Mouse (Mus musculus): Measurements from ENCODE around the gene Cfap221. TPM values are rescaled to one million over a fixed set of nuclear protein-coding genes. Genes with fewer than 3 reads are reported as not detected.

Cfap221 gene
- total and polyA plus RNA-seq, 2 experiments from 2014 or later = 0.25 TPM; not detected in 1

GRCm38 (mm10) chr1:120021951-120022350 lies 24.9 kb upstream of the Cfap221 start:
- no peaks in the 10 kb centered on the region for H3K4me1 ChIP-seq (ENCODE audit: insufficient read depth, low read length)
- H3K27ac ChIP-seq = no peak overlapping the region
- H3K27me3 ChIP-seq (ENCODE audit: insufficient read depth, low read length) = no peaks in the 10 kb centered on the region
- H3K4me2 ChIP-seq (ENCODE audit: low read depth, low read length) = no peak overlapping the region
- DNase-seq (ENCODE audit: low spot score) = no peak
- TF ChIP-seq CTCF (IDR thresholded peaks at IDR 0.05; ENCODE audit: low read depth) = peak; percentile 4; the same call in 1 of the 2 replicates
- no peaks in the 10 kb centered on the region for H3K9me3 ChIP-seq (ENCODE audit: low read length)
- WGBS = 70% methylated on average over 17 of the region's 17 CpGs
- ATAC-seq = no peak
- H3K9ac ChIP-seq (replicated peaks; ENCODE audit: low read length) = no peak overlapping the region
- H3K4me3 ChIP-seq (ENCODE audit: low read length) = no peak overlapping the region
- H3K36me3 ChIP-seq (ENCODE audit: insufficient read depth, low read length) = no peaks in the 10 kb centered on the region

- no peak for ATAC-seq
- Histone ChIP-seq H3K9me3 (ENCODE audit: low read length) (no peaks in the 10 kb centered on the region), H3K9ac (replicated peaks; ENCODE audit: low read length) (no peak overlapping the region), H3K4me1 (ENCODE audit: insufficient read depth, low read length) (no peaks in the 10 kb centered on the region), H3K36me3 (ENCODE audit: insufficient read depth, low read length) (no peaks in the 10 kb centered on the region), H3K27me3 (ENCODE audit: insufficient read depth, low read length) (no peaks in the 10 kb centered on the region), H3K27ac (no peak overlapping the region), H3K4me3 (ENCODE audit: low read length) (no peak overlapping the region), H3K4me2 (ENCODE audit: low read depth, low read length) (no peak overlapping the region)
- no peak for TF ChIP-seq CTCF (IDR thresholded peaks at IDR 0.05; ENCODE audit: low read depth)
- DNase-seq (ENCODE audit: low spot score) = no peak
- 80% methylated on average over 7 of the region's 7 CpGs for WGBS
Observed at GRCm38 (mm10) chr1:120020322-120020897, 23.4 kb upstream of the Cfap221 start.

GRCm38 (mm10) chr1:120019428-120019827 lies 22.4 kb upstream of the Cfap221 start:
- TF ChIP-seq CTCF (IDR thresholded peaks at IDR 0.05; ENCODE audit: low read depth) = no peak
- Histone ChIP-seq H3K4me1 (ENCODE audit: insufficient read depth, low read length) (no peaks in the 10 kb centered on the region), H3K9ac (replicated peaks; ENCODE audit: low read length) (no peak overlapping the region), H3K27ac (no peak overlapping the region), H3K36me3 (ENCODE audit: insufficient read depth, low read length) (no peaks in the 10 kb centered on the region), H3K9me3 (ENCODE audit: low read length) (no peaks in the 10 kb centered on the region), H3K4me2 (ENCODE audit: low read depth, low read length) (no peak overlapping the region), H3K27me3 (ENCODE audit: insufficient read depth, low read length) (no peaks in the 10 kb centered on the region), H3K4me3 (ENCODE audit: low read length) (no peak overlapping the region)
- WGBS = 92% methylated on average over 12 of the region's 12 CpGs
- DNase-seq (ENCODE audit: low spot score) = no peak
- no peak for ATAC-seq

GRCm38 (mm10) chr1:120018900-120019299 lies 21.9 kb upstream of the Cfap221 start:
- Histone ChIP-seq H3K36me3 (ENCODE audit: insufficient read depth, low read length) (no peaks in the 10 kb centered on the region), H3K27me3 (ENCODE audit: insufficient read depth, low read length) (no peaks in the 10 kb centered on the region), H3K4me3 (ENCODE audit: low read length) (no peak overlapping the region), H3K9me3 (ENCODE audit: low read length) (no peaks in the 10 kb centered on the region), H3K9ac (replicated peaks; ENCODE audit: low read length) (no peak overlapping the region), H3K27ac (no peak overlapping the region), H3K4me1 (ENCODE audit: insufficient read depth, low read length) (no peaks in the 10 kb centered on the region), H3K4me2 (ENCODE audit: low read depth, low read length) (no peak overlapping the region)
- 61% methylated on average over 3 of the region's 3 CpGs for whole genome bisulfite sequencing
- ATAC-seq (no peak), DNase-seq (ENCODE audit: low spot score) (no peak)
- no peak for TF ChIP-seq CTCF (IDR thresholded peaks at IDR 0.05; ENCODE audit: low read depth)

GRCm38 (mm10) chr1:120016240-120016639 lies 19.2 kb upstream of the Cfap221 start:
- DNase-seq (ENCODE audit: low spot score) = peak; percentile 40
- H3K27ac ChIP-seq = no peak overlapping the region
- no peaks in the 10 kb centered on the region for H3K4me1 ChIP-seq (ENCODE audit: insufficient read depth, low read length)
- no peaks in the 10 kb centered on the region for H3K27me3 ChIP-seq (ENCODE audit: insufficient read depth, low read length)
- TF ChIP-seq CTCF (IDR thresholded peaks at IDR 0.05; ENCODE audit: low read depth) = peak; percentile 54
- no peak for ATAC-seq
- H3K4me3 ChIP-seq (ENCODE audit: low read length) = no peak overlapping the region
- H3K36me3 ChIP-seq (ENCODE audit: insufficient read depth, low read length) = no peaks in the 10 kb centered on the region
- H3K9ac ChIP-seq (replicated peaks; ENCODE audit: low read length) = no peak overlapping the region
- no peak overlapping the region for H3K4me2 ChIP-seq (ENCODE audit: low read depth, low read length)
- whole genome bisulfite sequencing = 77% methylated on average over 2 of the region's 2 CpGs
- H3K9me3 ChIP-seq (ENCODE audit: low read length) = no peaks in the 10 kb centered on the region

- Histone ChIP-seq H3K9me3 (ENCODE audit: low read length) (no peaks in the 10 kb centered on the region), H3K4me3 (ENCODE audit: low read length) (no peak overlapping the region), H3K36me3 (ENCODE audit: insufficient read depth, low read length) (no peaks in the 10 kb centered on the region), H3K27ac (no peak overlapping the region), H3K4me1 (ENCODE audit: insufficient read depth, low read length) (no peaks in the 10 kb centered on the region), H3K4me2 (ENCODE audit: low read depth, low read length) (no peak overlapping the region), H3K9ac (replicated peaks; ENCODE audit: low read length) (no peak overlapping the region), H3K27me3 (ENCODE audit: insufficient read depth, low read length) (no peaks in the 10 kb centered on the region)
- peak; percentile 71 for TF ChIP-seq CTCF (IDR thresholded peaks at IDR 0.05; ENCODE audit: low read depth)
- DNase-seq (ENCODE audit: low spot score) (peak; percentile 41), ATAC-seq (peak; percentile 46)
Observed at GRCm38 (mm10) chr1:120013111-120013510, 16.1 kb upstream of the Cfap221 start.

GRCm38 (mm10) chr1:120012638-120013037 lies 15.6 kb upstream of the Cfap221 start:
- Histone ChIP-seq H3K9ac (replicated peaks; ENCODE audit: low read length) (no peak overlapping the region), H3K27me3 (ENCODE audit: insufficient read depth, low read length) (no peaks in the 10 kb centered on the region; the same call in 1 of the 2 replicates), H3K4me3 (ENCODE audit: low read length) (no peak overlapping the region), H3K27ac (no peak overlapping the region), H3K9me3 (ENCODE audit: low read length) (no peaks in the 10 kb centered on the region), H3K4me2 (ENCODE audit: low read depth, low read length) (no peak overlapping the region), H3K36me3 (ENCODE audit: insufficient read depth, low read length) (no peaks in the 10 kb centered on the region), H3K4me1 (ENCODE audit: insufficient read depth, low read length) (no peaks in the 10 kb centered on the region)
- TF ChIP-seq CTCF (IDR thresholded peaks at IDR 0.05; ENCODE audit: low read depth) = no peak
- DNase-seq (ENCODE audit: low spot score) = no peak
- ATAC-seq = 0 out of 2 replicates have a peak, but pooled peaks have one; percentile 9
- WGBS = 75% methylated on average over 12 of the region's 12 CpGs

Measured in hindbrain, postnatal 0 days (tissue).